Mouse (Mus musculus) erythroid progenitor cell, adult 5-6 weeks (primary cell): ENCODE measurements around the gene Tmem94. TPM values are rescaled to one million over a fixed set of nuclear protein-coding genes. Genes with fewer than 3 reads are reported as not detected.

ENCODE experiments used
- ATAC-seq: replicated peaks from 2 replicates; pipeline ENCODE4 v1.8.0; 2016; ENCODE audit warnings: moderate number of reproducible peaks, mild to moderate bottlenecking, moderate TSS enrichment, inconsistent platforms; ENCODE audit not compliant: poor library complexity, low FRiP score, severe bottlenecking
- total RNA-seq, 2 experiments: library from RNA; stranded (forward) in 1 of 2; stranded (reverse) in 1 of 2; fragments of 150-400 nt in 1 of 2; fragments of 186-747, 209-891 nt in 1 of 2; gene quantifications; 2 replicates each; pipeline versions ENCODE4 v1.2.3 to v1.2.4; 2015 to 2017; ENCODE audit warnings: low replicate concordance in 2 of 2

The Tmem94 gene
- total RNA-seq, 2 experiments from 2014 or later, result 35.3 to 36.9 TPM

DNA sequence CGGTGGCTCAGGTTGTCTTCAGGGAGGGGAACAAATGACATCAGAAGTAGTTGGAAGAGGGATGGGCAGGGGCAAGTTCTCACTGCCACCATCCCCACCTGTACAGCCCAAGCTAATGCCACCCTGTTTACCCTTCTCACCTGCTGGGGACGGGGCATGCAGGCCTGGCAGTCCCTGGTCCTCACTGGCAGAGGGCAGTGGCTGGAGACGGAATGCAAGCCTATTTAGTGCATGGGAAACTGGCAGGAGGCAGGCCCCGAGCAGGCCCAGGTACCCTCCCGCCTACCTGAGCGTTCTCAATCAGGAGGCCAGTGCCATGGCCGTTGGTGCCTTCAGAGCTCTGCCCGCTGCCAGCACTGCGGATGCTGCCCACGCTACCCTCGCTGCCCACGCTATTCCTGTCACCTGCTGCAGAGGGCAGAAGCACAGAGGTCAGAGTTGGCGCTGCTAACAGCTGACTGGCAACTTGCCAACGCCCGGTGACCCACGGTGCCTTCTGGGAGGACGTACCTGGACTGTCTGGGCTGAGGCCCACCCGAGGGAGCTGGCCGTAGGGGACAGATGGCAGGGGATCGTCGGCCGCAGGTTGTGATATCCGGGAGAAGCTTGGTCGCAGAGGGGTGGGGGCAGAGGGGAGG is 38.0 kb downstream of the Tmem94 start:
- no peak for ATAC-seq

DNA sequence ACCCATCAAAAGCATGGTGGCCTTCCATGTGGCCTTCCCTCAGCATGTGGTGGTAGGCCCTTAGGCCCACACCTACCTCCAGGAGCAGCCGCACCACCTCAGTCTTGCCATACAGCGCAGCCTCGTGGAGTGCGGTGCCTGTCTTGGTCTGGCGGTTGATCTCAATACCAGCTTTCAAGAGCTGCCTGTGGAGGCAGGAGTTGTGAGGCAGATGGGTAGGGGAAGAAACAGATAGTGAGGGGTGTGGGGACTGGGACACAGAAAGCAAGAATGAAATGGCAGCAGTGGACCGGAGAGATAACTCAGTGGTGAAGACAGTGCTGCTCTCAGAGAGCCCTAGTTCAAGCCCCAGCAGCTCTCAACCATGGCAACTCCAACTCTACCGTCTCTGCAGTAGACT is 39.8 kb downstream of the Tmem94 start:
- ATAC-seq, result peak; percentile 88

DNA sequence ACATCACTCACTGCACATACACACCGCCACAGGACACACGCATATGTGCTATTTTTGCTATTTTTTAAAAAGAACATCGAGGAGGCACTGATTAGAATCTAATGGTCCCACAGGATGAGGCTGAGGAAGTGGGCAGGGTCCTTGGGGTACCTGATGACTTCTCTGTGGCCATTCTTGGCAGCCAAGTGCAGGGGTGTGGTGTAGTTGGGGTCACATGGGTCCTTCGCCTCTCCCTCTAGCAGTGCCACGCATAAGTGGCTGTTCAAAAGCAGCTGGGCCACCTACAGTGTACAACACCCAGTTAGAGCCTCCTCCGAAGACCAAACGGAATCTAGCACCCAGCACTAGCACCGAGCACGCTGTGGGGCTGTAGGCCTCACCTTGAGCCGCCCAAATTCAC is 40.9 kb downstream of the Tmem94 start:
- no peak for ATAC-seq

DNA sequence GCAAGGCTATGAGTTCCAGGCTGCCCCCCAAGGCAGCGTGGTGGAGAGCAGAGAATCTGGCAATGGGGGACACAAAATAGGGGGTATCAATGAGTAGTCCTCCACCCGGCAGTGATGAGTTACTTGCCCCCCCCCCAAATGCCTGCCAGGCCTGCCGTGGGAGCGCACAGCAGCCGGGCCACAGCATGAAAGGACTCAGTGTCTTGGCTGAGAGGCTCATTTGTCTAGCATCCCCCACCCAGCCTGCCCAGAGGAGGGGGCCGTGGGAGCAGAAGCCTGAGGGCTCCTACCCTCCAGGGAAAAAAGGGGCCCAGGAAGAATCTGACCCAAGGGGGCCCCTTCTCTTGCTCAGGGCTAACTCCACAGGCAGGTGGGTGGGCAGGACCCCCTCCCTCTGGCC is 42.1 kb downstream of the Tmem94 start:
- no peak for ATAC-seq

DNA sequence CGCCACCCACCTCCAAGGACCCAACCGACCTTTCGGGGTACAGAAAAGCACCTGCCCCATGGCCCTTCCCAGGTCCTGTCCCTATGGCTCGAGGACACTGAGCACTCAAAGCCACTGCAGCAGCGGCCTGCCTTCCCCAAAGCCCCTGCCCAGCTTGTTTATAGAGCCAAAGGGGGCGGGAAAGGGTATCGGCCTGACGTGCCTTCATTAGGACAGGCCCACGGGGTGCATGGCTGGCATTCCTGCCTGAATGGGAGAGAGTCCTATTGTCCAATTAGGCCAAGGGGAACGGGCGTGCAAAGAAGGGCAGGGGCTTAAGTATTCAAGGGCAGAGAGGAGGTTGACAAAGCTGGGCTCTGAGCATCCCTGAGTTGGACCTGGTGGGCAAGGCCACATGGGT is 42.7 kb downstream of the Tmem94 start:
- ATAC-seq, result no peak

DNA sequence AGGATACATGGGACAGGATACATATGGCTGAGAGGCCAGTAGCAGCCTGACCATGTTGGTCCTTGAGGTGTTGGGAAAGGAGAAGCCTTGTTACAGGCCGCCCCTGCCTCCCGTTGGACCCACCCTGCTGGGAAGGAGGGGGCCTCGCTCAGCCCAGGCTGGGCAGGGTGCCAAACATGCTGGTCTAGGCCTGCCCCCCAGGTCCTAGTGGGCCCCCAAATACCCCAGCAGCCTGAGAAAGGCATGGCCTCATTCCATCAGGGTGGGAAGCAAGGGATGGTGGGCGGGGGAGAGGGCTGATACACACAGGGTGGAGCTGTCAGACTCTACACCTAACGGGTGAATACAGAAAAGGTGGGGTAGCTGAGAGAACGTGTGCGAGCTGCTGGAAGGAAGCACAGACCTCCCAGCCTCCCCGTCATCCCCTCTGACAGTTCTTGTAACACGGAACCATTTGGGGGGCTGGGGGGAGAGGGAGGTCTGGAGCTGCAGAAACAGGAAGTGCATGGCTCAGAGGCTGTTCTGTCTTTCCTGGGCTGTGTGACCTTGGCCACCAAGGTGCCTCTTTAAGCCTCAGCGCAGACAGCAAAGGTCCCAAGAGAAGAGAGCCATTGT is 43.6 kb downstream of the Tmem94 start:
- ATAC-seq, result no peak

DNA sequence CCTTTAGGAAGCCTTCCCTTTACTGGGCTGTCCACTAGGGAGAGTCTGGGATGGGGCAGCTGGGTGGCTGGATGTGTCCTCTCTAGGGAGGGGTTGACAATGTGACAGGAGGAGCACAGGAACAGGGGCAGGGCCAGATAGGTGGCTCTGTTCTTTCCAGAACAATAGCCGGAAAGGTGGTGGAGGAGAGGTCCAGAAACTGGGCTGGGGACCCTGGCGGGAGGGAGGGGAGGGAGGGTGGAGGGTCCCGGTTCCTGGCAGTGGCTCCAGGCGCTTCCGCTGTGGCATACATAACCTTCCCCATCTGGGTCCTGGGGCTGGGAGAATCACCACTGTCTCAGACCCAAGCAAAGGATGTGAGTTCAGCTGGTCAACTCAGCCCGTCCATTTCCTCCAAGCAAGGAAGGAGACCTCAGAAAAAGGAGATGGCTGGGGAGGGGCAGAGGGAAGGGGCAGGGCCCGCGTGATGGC is 44.1 kb downstream of the Tmem94 start:
- no peak for ATAC-seq

DNA sequence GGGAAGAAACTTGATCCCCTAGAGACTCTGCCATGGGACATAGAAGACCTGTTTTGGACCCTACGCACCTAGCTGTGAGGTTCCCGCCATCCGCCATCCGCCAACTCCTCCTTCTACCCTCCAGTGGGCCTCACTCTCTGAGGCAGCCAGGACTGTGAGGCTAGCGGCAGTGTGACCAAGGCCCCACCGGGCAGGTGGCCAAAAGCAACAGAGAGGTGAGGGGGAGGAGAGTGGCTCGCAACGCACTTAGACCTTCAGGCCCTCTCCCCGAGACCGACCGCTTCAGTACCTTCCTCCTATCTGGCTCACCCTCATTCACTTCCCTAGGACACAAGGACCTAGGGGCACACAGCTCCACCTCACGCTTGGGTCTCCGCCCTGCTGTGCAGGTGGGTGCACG is 45.1 kb downstream of the Tmem94 start:
- ATAC-seq, result no peak

DNA sequence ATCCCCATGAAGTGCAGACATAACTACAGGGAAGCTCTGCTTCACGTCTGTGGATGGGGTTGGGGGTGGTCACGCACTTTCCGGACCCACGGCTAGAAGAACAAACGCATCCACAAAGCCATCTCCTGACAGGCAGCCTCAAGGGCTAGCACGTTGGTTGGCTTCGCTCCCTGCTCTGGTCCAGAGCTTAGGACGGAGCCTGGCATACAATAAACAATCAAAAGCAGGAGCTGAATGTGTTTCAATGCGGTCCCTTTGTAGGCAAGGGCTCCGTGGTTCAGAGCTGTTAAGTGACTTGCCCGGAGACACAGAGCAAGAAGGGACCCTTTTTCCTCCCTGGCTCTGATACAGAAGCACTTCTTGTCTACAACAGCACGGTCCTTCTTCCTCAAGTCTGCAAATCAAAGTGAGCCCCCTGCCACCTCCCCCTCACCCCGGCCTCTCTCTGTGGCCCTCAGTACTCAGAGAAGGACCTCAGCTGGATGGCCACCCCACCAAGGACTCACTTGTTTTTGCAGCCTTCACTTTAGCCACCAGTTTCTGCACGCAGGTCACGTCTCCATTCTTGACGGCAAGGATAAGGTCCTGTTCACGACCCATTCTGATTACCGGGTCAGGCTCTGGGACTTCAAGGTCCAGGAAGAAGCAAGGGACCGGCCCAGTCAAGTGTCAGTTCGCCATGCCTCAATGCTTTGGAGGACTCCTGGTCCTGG is 46.3 kb downstream of the Tmem94 start:
- ATAC-seq, result no peak

DNA sequence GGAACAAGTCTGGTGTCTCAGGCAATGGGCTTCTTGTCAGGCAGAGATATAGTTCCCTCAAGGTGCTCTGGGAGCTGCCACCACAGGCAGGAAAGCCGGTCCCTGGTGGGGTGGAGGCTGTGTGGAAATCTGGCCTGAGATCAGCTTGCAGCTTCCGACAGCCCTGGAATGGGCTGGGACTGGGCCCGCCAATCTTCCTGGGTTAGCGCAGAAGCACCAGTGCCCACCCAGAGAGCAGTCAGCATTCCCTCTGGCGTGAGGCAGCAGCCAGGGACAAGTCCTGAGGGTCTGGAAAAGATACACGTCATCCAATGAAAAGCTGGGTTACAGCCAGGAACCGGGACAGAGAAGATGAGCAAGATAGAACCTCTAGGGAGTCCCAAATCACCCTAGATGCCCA is 46.9 kb downstream of the Tmem94 start:
- ATAC-seq, result no peak

DNA sequence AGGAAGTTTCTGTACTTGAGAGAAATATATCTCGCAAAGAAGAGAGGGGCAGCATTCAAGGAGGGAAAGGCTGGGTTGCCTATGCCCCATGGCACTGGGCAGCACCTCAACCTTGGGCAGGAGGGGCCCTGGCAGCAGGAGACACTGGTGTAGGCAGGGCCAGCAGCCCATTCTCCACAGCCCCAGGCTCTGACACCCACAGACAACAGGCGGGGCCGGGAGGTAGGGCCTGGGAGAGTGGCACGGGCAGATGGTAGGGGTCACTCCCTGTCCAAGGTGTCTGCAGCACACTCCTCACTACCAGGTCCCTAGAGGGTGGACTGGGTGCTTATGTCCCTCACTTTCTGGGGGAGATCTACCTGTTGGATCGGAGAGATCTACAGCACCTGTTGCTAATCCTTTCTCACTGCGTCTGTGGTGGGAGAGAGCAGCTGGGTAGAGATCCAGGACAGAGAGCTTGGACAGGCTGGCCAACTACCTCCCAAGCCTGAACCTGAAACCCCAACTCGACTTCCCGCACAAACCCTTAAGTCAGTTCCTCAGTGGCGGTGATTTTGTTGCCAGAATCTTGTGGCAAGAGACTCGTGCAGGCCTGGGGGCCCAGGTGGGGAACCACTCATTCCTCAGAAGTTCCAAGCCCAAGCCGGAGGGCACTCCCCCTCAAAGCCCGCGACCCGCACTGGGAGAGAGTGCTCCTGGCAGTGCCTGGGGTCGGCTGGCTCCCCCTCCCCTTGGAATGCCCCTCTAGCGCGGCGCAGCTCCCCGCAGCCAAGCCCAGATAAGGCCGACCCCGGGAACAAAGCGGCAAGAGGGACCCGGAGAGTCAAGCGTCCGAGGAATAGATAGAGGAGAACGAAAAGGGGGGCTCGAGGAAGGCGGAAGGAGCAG is 47.5 kb downstream of the Tmem94 start:
- 0 out of 2 replicates have a peak, but pooled peaks have one; percentile 1 for ATAC-seq

DNA sequence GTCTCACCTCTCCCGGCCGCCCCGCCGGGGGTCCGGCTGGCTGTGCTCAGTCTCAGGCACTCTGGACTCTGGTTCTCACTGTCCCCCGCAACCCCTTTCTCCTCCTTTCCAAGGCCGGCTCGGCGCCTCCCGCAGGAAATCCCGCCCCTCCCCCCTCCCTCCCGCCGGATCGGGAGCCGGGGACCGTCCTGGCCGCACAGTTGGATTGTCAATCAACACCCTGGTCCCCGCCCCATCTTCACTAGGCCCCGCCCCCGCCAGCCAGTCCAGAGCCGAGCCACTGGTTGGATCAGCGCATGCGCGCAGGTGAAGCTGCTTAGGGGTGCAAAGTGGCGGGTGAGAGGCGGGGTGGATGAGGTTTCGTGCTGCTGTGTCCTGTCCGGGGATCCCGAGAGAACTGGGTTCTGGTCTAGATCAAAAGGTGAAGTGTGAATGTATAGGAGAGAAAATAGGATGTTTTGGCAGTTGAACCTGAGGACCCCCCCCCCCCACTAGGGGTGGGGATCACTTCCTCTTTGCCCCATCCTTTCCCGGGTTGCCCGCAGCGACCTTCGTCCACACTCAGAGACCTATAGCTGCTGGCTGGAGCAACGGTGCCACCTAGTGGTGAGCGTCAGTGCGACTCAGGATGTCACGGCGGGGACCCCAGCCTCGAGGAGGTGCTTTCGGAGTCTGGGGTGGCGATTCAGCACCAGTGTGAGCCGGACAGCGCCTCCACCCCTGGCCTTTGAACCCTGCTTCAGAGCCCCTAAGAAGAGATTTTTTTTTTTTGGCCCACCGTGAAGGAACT is 48.5 kb downstream of the Tmem94 start, which contains the start of gene Caskin2:
Gene Caskin2 (minus strand): TSS at position 133 of the 790 bp plus-strand sequence.
- peak; percentile 81 for ATAC-seq

DNA sequence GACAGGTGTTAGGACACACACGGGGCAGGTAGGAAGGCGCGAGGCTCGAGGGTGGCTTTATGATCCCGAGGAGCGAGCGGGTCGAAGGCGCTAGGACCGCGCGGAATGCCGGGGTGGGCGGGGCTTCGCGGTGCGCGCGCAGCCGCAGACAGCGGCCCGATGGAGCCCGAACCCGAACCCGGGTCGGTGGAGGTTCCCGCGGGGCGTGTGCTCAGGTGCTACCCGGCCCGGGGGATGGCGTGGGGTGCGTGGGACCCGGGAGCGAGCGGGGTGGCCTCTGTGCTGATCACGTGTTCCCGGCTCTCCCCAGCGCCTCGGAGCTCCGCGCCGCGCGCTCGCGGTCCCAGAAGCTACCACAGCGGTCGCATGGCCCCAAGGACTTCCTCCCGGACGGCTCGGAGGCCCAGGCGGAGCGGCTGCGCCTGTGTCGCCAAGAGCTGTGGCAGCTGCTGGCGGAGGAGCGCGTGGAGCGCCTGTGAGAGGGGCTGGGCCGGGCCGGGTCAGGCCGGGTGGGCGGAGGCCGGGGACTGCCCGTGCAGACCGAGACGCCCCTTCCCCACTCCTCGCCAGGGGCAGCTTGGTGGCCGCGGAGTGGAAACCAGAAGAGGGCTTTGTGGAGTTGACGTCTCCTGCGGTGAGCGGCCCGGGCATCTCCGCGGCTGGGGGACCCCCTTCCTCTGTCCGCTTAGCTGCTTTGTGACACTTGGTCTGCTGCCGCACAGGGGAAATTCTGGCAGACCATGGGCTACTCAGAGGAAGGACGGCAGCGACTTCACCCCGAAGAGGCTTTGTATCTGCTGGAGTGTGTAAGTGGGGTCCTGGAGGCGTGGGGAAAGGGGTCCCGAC is 49.6 kb downstream of the Tmem94 start, which contains the start of gene Tsen54:
Gene Tsen54 (plus strand): TSS at position 120 of the 846 bp plus-strand sequence.
- ATAC-seq, result peak; percentile 58

DNA sequence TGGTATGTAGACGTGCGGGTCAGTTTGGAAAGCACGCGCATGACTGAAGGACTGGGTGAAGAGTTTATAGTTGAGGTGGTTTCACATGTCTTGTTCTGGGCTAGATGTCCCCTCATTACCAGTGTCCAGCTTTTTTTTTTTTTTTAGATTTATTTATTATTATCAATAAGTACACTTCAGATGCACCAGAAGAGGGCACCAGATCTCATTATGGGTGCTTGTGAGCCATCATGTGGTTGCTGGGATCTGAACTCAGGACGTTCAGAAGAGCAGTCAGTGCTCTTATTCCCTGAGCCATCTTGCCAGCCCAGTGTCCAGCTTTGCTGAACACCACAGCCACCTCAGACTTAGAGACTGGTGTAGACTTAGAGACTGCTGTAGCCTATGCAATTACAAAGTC is 52.1 kb downstream of the Tmem94 start:
- no peak for ATAC-seq

DNA sequence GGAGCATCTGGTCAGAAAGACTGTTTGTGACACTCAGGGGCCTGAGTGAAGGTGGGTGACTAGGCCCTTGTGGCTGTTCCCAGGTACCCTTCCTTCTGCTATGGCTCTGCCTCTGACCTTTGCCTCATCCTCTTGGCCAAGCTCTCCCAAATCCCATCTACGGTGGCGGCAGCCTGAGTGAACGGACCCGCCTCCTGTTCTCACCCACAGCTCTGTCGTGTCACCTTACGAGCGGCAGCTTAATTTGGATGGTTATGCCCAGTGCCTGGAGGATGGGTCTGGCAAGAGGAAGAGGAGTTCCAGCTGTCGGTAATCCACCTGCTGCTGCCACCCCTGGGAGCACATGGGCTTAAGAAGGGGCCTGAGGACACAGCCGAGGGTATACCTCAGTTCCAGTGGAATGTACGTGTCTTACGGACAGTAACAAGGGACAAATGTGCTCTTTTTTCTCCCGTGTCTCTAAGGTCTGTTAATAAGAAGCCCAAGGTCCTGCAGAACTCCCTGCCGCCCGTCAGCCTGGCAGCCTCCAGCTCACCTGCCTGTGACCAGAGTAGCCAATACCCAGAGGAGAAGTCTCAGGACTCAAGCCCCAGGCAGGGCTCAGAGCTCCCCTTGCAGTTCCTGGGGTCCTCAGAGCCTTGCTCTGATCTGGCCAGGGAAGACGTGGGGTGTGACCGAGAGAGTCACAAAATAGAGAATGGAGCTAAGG is 54.8 kb downstream of the Tmem94 start:
- no peak for ATAC-seq

DNA sequence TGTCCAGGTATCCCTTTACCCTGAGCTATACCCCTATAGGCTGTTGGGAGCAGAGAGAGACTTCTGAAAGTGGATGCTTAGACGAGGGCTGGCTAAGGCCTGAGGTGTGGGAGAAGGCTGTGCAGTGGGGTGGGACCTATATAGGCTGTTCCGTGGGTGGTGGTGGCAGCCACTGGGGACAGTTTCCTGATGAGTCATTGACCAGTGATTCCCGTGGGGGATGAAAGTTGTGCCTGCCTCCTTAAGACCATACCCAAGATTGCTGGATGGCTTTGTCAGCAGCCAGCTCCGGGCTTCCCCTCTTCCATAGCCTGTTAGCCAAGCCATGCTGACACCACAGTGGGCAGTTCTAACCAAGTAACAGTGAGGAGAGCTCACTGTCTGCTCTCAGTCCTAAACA is 55.8 kb downstream of the Tmem94 start:
- no peak for ATAC-seq
